In genomic region chr17:25066595-25066994, GRCm38 (mm10) we compare ENCODE assay signal across 16 mouse cellular contexts. TPM values are rescaled to one million over a fixed set of nuclear protein-coding genes. Genes with fewer than 3 reads are reported as not detected.
DNase-seq lines count a peak whose midpoint lies in the region; ATAC-seq and TF ChIP-seq lines count a peak whose summit lies in the region.
"Had no signal": no experiment of that assay in that cellular context is flagged by ENCODE, and none has a peak within 500 bp of the region (broad histone marks: within the 10 kb centered on the region; RNA-seq: fewer than 3 reads in every experiment).

No protein-coding gene starts in this region.

- 0 out of 2 replicates have a peak, but pooled peaks have one; percentile 44 for TF ChIP-seq EP300 in heart, adult 2 months (IDR thresholded peaks at IDR 0.05; ENCODE audit: insufficient read depth, low read depth, low read length)

- intact Hi-C loops in heart, adult 2 months (cut with DNase I): no loop called here
- intact Hi-C loops in left cerebral cortex, adult 2 months (cut with DNase I): no loop called here
- intact Hi-C loops in left cerebral cortex, postnatal 36 days (cut with DNase I): no loop called here

- peak; percentile 53 to 58 for DNase-seq in heart, adult 2 months
- no peak for DNase-seq in left cerebral cortex, adult 2 months (ENCODE audit: extremely low spot score in 1 of 2, low spot score in 2 of 2)
- no peak for DNase-seq in left cerebral cortex, adult 11 months (ENCODE audit: low spot score)
- no peak for DNase-seq in adrenal gland, postnatal 14 days
- no peak for DNase-seq in left cerebral cortex, postnatal 36 days (ENCODE audit: low spot score in 2 of 2)
- DNase-seq: cerebellum, adult 2 months; layer of hippocampus, postnatal 36 days; thymus, postnatal 25 days had no signal

- no peak overlapping the region for H3K4me2 ChIP-seq in heart, embryonic 12.5 days
- H3K4me2 ChIP-seq in heart, embryonic 16.5 days (ENCODE audit: low read depth, low read length): no peak overlapping the region
- H3K4me2 ChIP-seq: neural tube, embryonic 13.5 days had no signal

- peak overlapping the region; percentile 96 for H3K27ac ChIP-seq in heart, adult 2 months
- H3K27ac ChIP-seq in heart, embryonic 12.5 days (ENCODE audit: poor library complexity, severe bottlenecking): no peak overlapping the region
- peak overlapping the region; percentile 73 for H3K27ac ChIP-seq in left cerebral cortex, adult 2 months
- peak overlapping the region; percentile 99 for H3K27ac ChIP-seq in brown adipose tissue, adult 24 weeks (replicated peaks; ENCODE audit: low read depth, low read length)
- H3K27ac ChIP-seq in heart, embryonic 16.5 days (ENCODE audit: low read length): peak overlapping the region; percentile 84
- H3K27ac ChIP-seq: neural tube, embryonic 13.5 days had no signal

- H3K9ac ChIP-seq in heart, adult 2 months (ENCODE audit: low read depth, low read length): peak overlapping the region; percentile 18; the same call in 1 of the 2 replicates
- no peak overlapping the region for H3K9ac ChIP-seq in heart, embryonic 12.5 days
- H3K9ac ChIP-seq in heart, embryonic 16.5 days (ENCODE audit: low read length): no peak overlapping the region
- H3K9ac ChIP-seq: neural tube, embryonic 13.5 days had no signal

- H3K36me3 ChIP-seq in heart, adult 2 months (ENCODE audit: control insufficient read depth, insufficient read depth, low read length): peaks cover 44% of the 10 kb centered on the region
- peaks cover 13% of the 10 kb centered on the region; the same call in 1 of the 2 replicates for H3K36me3 ChIP-seq in heart, embryonic 12.5 days
- H3K36me3 ChIP-seq in heart, embryonic 16.5 days (ENCODE audit: control insufficient read depth, insufficient read depth): no peaks in the 10 kb centered on the region

- H3K4me3 ChIP-seq in heart, adult 2 months: peak overlapping the region; percentile 26
- H3K4me3 ChIP-seq in heart, embryonic 12.5 days: no peak overlapping the region
- no peak overlapping the region for H3K4me3 ChIP-seq in left cerebral cortex, adult 2 months
- peak overlapping the region; percentile 28; the same call in 1 of the 2 replicates for H3K4me3 ChIP-seq in brown adipose tissue, adult 24 weeks (ENCODE audit: insufficient read depth, low read depth, low read length)
- H3K4me3 ChIP-seq in heart, embryonic 16.5 days (ENCODE audit: low read length): no peak overlapping the region
- H3K4me3 ChIP-seq: neural tube, embryonic 13.5 days had no signal

- peaks cover 2% of the 10 kb centered on the region; the same call in 1 of the 2 replicates for H3K79me2 ChIP-seq in heart, adult 2 months (replicated peaks; ENCODE audit: control insufficient read depth, insufficient read depth, low read length)

- no peak for ATAC-seq in heart, embryonic 12.5 days (ENCODE audit: insufficient number of reproducible peaks, low FRiP score)
- ATAC-seq in heart, embryonic 16.5 days (replicated peaks; ENCODE audit: extremely low read depth, insufficient read depth, low FRiP score): no peak
- ATAC-seq: forebrain, embryonic 14.5 days had no signal

- TF ChIP-seq POLR2A in heart, adult 2 months (IDR thresholded peaks at IDR 0.05; ENCODE audit: insufficient read depth, low read depth, low read length): peak; percentile 76; the same call in 1 of the 2 replicates

- peaks cover 56% of the 10 kb centered on the region for H3K4me1 ChIP-seq in heart, adult 2 months (ENCODE audit: control insufficient read depth, insufficient read depth, low read length)
- peaks cover 50% of the 10 kb centered on the region for H3K4me1 ChIP-seq in heart, embryonic 12.5 days (replicated peaks)
- H3K4me1 ChIP-seq in brown adipose tissue, adult 24 weeks (ENCODE audit: control insufficient read depth, insufficient read depth, insufficient read length, low read length): peaks cover 48% of the 10 kb centered on the region
- H3K4me1 ChIP-seq in heart, embryonic 16.5 days (ENCODE audit: control insufficient read depth, insufficient read depth, low read length): peaks cover 24% of the 10 kb centered on the region
- H3K4me1 ChIP-seq: neural tube, embryonic 13.5 days had no signal

- no peaks in the 10 kb centered on the region for H3K9me3 ChIP-seq in heart, embryonic 12.5 days (replicated peaks)
- H3K9me3 ChIP-seq in heart, embryonic 16.5 days (replicated peaks; ENCODE audit: control insufficient read depth, low read length): no peaks in the 10 kb centered on the region
- H3K9me3 ChIP-seq: neural tube, embryonic 13.5 days had no signal

- H3K27me3 ChIP-seq in heart, adult 2 months (ENCODE audit: control insufficient read depth, insufficient read depth, low read length): no peaks in the 10 kb centered on the region
- H3K27me3 ChIP-seq in heart, embryonic 12.5 days (replicated peaks): no peaks in the 10 kb centered on the region
- no peaks in the 10 kb centered on the region for H3K27me3 ChIP-seq in heart, embryonic 16.5 days (ENCODE audit: control insufficient read depth, insufficient read depth, low read length)
- H3K27me3 ChIP-seq: neural tube, embryonic 13.5 days had no signal

- no peak for TF ChIP-seq CTCF in heart, adult 2 months (IDR thresholded peaks at IDR 0.05)
- TF ChIP-seq CTCF in left cerebral cortex, adult 2 months (IDR thresholded peaks at IDR 0.05): no peak

- 59% methylated on average over 7 of the region's 7 CpGs for WGBS in heart, adult 2 months
- WGBS in heart, embryonic 12.5 days: 91% methylated on average over 7 of the region's 7 CpGs
- WGBS in heart, embryonic 16.5 days: 87% methylated on average over 7 of the region's 7 CpGs

RNA-seq across cellular contexts. Expression of gene Tmem204, which starts 16.8 kb away (rescaled TPM):
- 10 to 100 TPM; 40.0 to 45.1 TPM for total RNA-seq in heart, adult 2 months (2021)
- polyA plus RNA-seq in heart, adult 2 months (2012; rRNA removed): 77.3 and 82.0 TPM in 2 replicates
- 16.3 and 20.4 TPM in 2 replicates for polyA plus RNA-seq in heart, embryonic 12.5 days (2016; fragmentation: Nextera tagmentation; extraction: Ambion mirVana)
- 10 to 100 TPM in 1 of 2 experiments, 1 to 10 TPM in 1; 9.5 to 11.1 TPM for total RNA-seq in left cerebral cortex, adult 2 months (2021)
- polyA plus RNA-seq in brown adipose tissue, adult 24 weeks (2012; ENCODE audit: insufficient read depth, insufficient read length, missing spikeins): 13.1 and 22.6 TPM in 2 replicates
- polyA plus RNA-seq in heart, embryonic 16.5 days (2015; fragmentation: Nextera tagmentation; extraction: Ambion mirVana): 26.7 and 36.1 TPM in 2 replicates
- total RNA-seq in adrenal gland, postnatal 14 days (2021): 30.1 and 30.2 TPM in 2 replicates
- 10 to 100 TPM in 1 of 2 experiments, 1 to 10 TPM in 1; 9.1 to 10.3 TPM for total RNA-seq in left cerebral cortex, postnatal 36 days (2021)

RNA-seq across cellular contexts. Expression of gene Telo2, which starts 49.2 kb away (rescaled TPM):
- 10 to 100 TPM; 12.1 to 13.5 TPM for total RNA-seq in heart, adult 2 months (2021)
- 12.7 and 15.5 TPM in 2 replicates for polyA plus RNA-seq in heart, adult 2 months (2012; rRNA removed)
- polyA plus RNA-seq in heart, embryonic 12.5 days (2016; fragmentation: Nextera tagmentation; extraction: Ambion mirVana): 23.5 and 30.7 TPM in 2 replicates
- total RNA-seq in left cerebral cortex, adult 2 months (2021): 10 to 100 TPM; 25.8 to 30.7 TPM
- 10.1 and 12.9 TPM in 2 replicates for polyA plus RNA-seq in brown adipose tissue, adult 24 weeks (2012; ENCODE audit: insufficient read depth, insufficient read length, missing spikeins)
- polyA plus RNA-seq in heart, embryonic 16.5 days (2015; fragmentation: Nextera tagmentation; extraction: Ambion mirVana): 31.3 and 31.7 TPM in 2 replicates
- total RNA-seq in adrenal gland, postnatal 14 days (2021): 19.9 and 27.3 TPM in 2 replicates
- total RNA-seq in left cerebral cortex, postnatal 36 days (2021): 10 to 100 TPM; 24.3 to 30.0 TPM

RNA-seq across cellular contexts. Expression of gene Ift140, which starts 50.7 kb away (rescaled TPM):
- 1 to 10 TPM; 3.1 to 5.0 TPM for total RNA-seq in heart, adult 2 months (2021)
- polyA plus RNA-seq in heart, adult 2 months (2012; rRNA removed): 4.6 and 5.2 TPM in 2 replicates
- polyA plus RNA-seq in heart, embryonic 12.5 days (2016; fragmentation: Nextera tagmentation; extraction: Ambion mirVana): 14.4 and 14.8 TPM in 2 replicates
- 10 to 100 TPM; 17.9 to 21.0 TPM for total RNA-seq in left cerebral cortex, adult 2 months (2021)
- 3.8 and 4.1 TPM in 2 replicates for polyA plus RNA-seq in brown adipose tissue, adult 24 weeks (2012; ENCODE audit: insufficient read depth, insufficient read length, missing spikeins)
- 11.6 TPM in 2 replicates for polyA plus RNA-seq in heart, embryonic 16.5 days (2015; fragmentation: Nextera tagmentation; extraction: Ambion mirVana)
- 30.0 and 43.7 TPM in 2 replicates for total RNA-seq in adrenal gland, postnatal 14 days (2021)
- 10 to 100 TPM; 18.6 to 25.5 TPM for total RNA-seq in left cerebral cortex, postnatal 36 days (2021)

RNA-seq across cellular contexts. Expression of gene Cramp1l, which starts 51.0 kb away (rescaled TPM):
- 1 to 10 TPM; 9.4 to 9.8 TPM for total RNA-seq in heart, adult 2 months (2021)
- 9.6 and 13.7 TPM in 2 replicates for polyA plus RNA-seq in heart, adult 2 months (2012; rRNA removed)
- polyA plus RNA-seq in heart, embryonic 12.5 days (2016; fragmentation: Nextera tagmentation; extraction: Ambion mirVana): 8.5 and 10.1 TPM in 2 replicates
- total RNA-seq in left cerebral cortex, adult 2 months (2021): 10 to 100 TPM; 31.9 to 33.9 TPM
- 4.2 and 4.8 TPM in 2 replicates for polyA plus RNA-seq in brown adipose tissue, adult 24 weeks (2012; ENCODE audit: insufficient read depth, insufficient read length, missing spikeins)
- 3.9 and 4.2 TPM in 2 replicates for polyA plus RNA-seq in heart, embryonic 16.5 days (2015; fragmentation: Nextera tagmentation; extraction: Ambion mirVana)
- total RNA-seq in adrenal gland, postnatal 14 days (2021): 23.3 and 26.7 TPM in 2 replicates
- total RNA-seq in left cerebral cortex, postnatal 36 days (2021): 10 to 100 TPM; 28.6 to 29.0 TPM

RNA-seq across cellular contexts. Expression of gene Ptx4, which starts 54.0 kb away (rescaled TPM):
- 1 to 10 TPM; 5.4 to 5.8 TPM for total RNA-seq in heart, adult 2 months (2021)
- 0.16 and 0.26 TPM in 2 replicates for polyA plus RNA-seq in heart, adult 2 months (2012; rRNA removed)
- polyA plus RNA-seq in heart, embryonic 12.5 days (2016; fragmentation: Nextera tagmentation; extraction: Ambion mirVana): 0.27 TPM in 1 of 2 replicates, not detected in the other
- total RNA-seq in left cerebral cortex, adult 2 months (2021): under 1 TPM; 0.33 to 0.63 TPM
- not detected in 2 replicates for polyA plus RNA-seq in brown adipose tissue, adult 24 weeks (2012; ENCODE audit: insufficient read depth, insufficient read length, missing spikeins)
- polyA plus RNA-seq in heart, embryonic 16.5 days (2015; fragmentation: Nextera tagmentation; extraction: Ambion mirVana): 0.20 and 0.24 TPM in 2 replicates
- not detected in 2 replicates for total RNA-seq in adrenal gland, postnatal 14 days (2021)
- total RNA-seq in left cerebral cortex, postnatal 36 days (2021): under 1 TPM; 0.67 to 0.91 TPM
- total RNA-seq: adrenal gland, adult 18-20 months; ES-E14 had no signal
- polyA plus RNA-seq: cerebellum, adult 2 months; liver, embryonic 16.5 days; neural tube, embryonic 13.5 days had no signal

Comparison
In these comparisons a context has a peak if more than half of its experiments do, and no peak if none do; other contexts are left out.
1. H3K4me3 ChIP-seq: peak in heart, adult 2 months (single experiment) and brown adipose tissue, adult 24 weeks (single experiment); none in heart, embryonic 12.5 days (single experiment), left cerebral cortex, adult 2 months (single experiment) and heart, embryonic 16.5 days (single experiment).
2. DNase-seq: peak in heart, adult 2 months (2 of 2); none in left cerebral cortex, adult 2 months (0 of 2), left cerebral cortex, adult 11 months (single experiment), adrenal gland, postnatal 14 days (single experiment) and left cerebral cortex, postnatal 36 days (0 of 2).